Mouse (Mus musculus): ENCODE results near the gene F2rl3. TPM values are rescaled to one million over a fixed set of nuclear protein-coding genes. Genes with fewer than 3 reads are reported as not detected.

The F2rl3 gene
- total and polyA plus RNA-seq, 3 experiments = 0.08 to 0.11 TPM; not detected in 1

GRCm38 (mm10) chr8:72716594-72716993 lies 45.1 kb upstream of the F2rl3 start:
- peak; percentile 48 for DNase-seq (ENCODE audit: low read depth, low spot score)
- Histone ChIP-seq H3K4me3 (ENCODE audit: control insufficient read depth in 1 of 2, insufficient read depth in 1 of 2, low read depth in 2 of 2, low read length in 2 of 2) (no peak overlapping the region), H3K9me3 (replicated peaks; ENCODE audit: insufficient read depth, low read length) (no peaks in the 10 kb centered on the region), H3K9ac (ENCODE audit: control insufficient read depth, low read depth, low read length, poor library complexity, severe bottlenecking) (no peak overlapping the region), H3K4me1 (ENCODE audit: control insufficient read depth in 1 of 2, insufficient read depth in 2 of 2, low read length in 2 of 2) (peaks cover 0 to 9% of the 10 kb centered on the region in 2 experiments; a peak in 2 of 4 replicates), H3K27me3 (ENCODE audit: control insufficient read depth in 1 of 2, insufficient read depth in 2 of 2, low read length in 2 of 2) (no peaks in the 10 kb centered on the region), H3K27ac (ENCODE audit: control insufficient read depth, low read depth, low read length) (no peak overlapping the region), H3K79me2 (ENCODE audit: control insufficient read depth, insufficient read depth, low read length, poor library complexity) (no peaks in the 10 kb centered on the region), H3K36me3 (ENCODE audit: control insufficient read depth in 1 of 2, insufficient read depth in 2 of 2, low read length in 2 of 2) (peaks cover 0 to 2% of the 10 kb centered on the region in 2 experiments; a peak in 2 of 4 replicates)
- peak; percentile 57 for TF ChIP-seq TAL1 (IDR thresholded peaks at IDR 0.05; ENCODE audit: low read length)
- 0 out of 2 replicates have a peak, but pooled peaks have one; percentile 8 for TF ChIP-seq TCF12 (IDR thresholded peaks at IDR 0.05; ENCODE audit: low read depth, low read length)
- no peak for TF ChIP-seq ZKSCAN1 (IDR thresholded peaks at IDR 0.05; ENCODE audit: low read depth, low read length)

DNA sequence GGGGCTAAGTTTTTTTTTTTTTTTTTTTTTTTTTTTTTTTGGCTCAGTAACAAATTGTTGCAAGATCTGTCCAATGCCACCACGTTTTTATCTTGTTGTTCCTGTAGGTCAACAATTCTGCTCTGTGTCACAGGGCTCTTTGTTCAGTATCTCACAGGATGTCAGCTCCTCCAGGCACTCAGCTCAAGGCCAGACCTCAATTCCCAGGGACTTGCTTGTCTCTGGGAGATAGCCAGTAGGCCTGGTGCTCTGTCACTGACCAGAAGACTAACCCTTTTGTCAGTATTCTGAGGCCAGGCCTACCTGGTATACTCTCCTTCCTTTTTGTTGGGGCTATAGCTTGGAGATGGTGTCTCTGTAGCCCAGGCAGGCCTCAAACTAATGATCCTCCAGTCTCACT lies 41.1 kb upstream of the F2rl3 start:
- H3K27ac ChIP-seq (ENCODE audit: control insufficient read depth, low read depth, low read length) = no peak overlapping the region
- no peaks in the 10 kb centered on the region for H3K9me3 ChIP-seq (replicated peaks; ENCODE audit: insufficient read depth, low read length)
- peaks cover 0 to 7% of the 10 kb centered on the region in 2 experiments; a peak in 2 of 4 replicates for H3K36me3 ChIP-seq (ENCODE audit: control insufficient read depth in 1 of 2, insufficient read depth in 2 of 2, low read length in 2 of 2)
- peaks cover 0 to 19% of the 10 kb centered on the region in 2 experiments; a peak in 3 of 4 replicates for H3K4me1 ChIP-seq (ENCODE audit: control insufficient read depth in 1 of 2, insufficient read depth in 2 of 2, low read length in 2 of 2)
- no peaks in the 10 kb centered on the region for H3K27me3 ChIP-seq (ENCODE audit: control insufficient read depth in 1 of 2, insufficient read depth in 2 of 2, low read length in 2 of 2)
- peaks cover 10% of the 10 kb centered on the region for H3K79me2 ChIP-seq (ENCODE audit: control insufficient read depth, insufficient read depth, low read length, poor library complexity)
- TF ChIP-seq MYC (IDR thresholded peaks at IDR 0.05; ENCODE audit: low read depth, low read length) (no peak), RAD21 (IDR thresholded peaks at IDR 0.05; ENCODE audit: low read depth, low read length) (no peak)
- H3K4me3 ChIP-seq (ENCODE audit: control insufficient read depth in 1 of 2, insufficient read depth in 1 of 2, low read depth in 2 of 2, low read length in 2 of 2) = no peak overlapping the region
- no peak overlapping the region for H3K9ac ChIP-seq (ENCODE audit: control insufficient read depth, low read depth, low read length, poor library complexity, severe bottlenecking)
- no peak for DNase-seq (ENCODE audit: low read depth, low spot score)

GRCm38 (mm10) chr8:72722769-72723650 lies 38.7 kb upstream of the F2rl3 start, which contains the start of gene Sin3b:
TSS of gene Sin3b (plus strand) at chr8:72723285.
- Histone ChIP-seq H3K4me1 (ENCODE audit: control insufficient read depth in 1 of 2, insufficient read depth in 2 of 2, low read length in 2 of 2) (peaks cover 0 to 10% of the 10 kb centered on the region in 2 experiments; a peak in 3 of 4 replicates), H3K9me3 (replicated peaks; ENCODE audit: insufficient read depth, low read length) (no peaks in the 10 kb centered on the region), H3K36me3 (ENCODE audit: control insufficient read depth in 1 of 2, insufficient read depth in 2 of 2, low read length in 2 of 2) (peaks cover 5% of the 10 kb centered on the region in 2 experiments), H3K27ac (ENCODE audit: control insufficient read depth, low read depth, low read length) (no peak within 1 kb of the TSS), H3K27me3 (ENCODE audit: control insufficient read depth in 1 of 2, insufficient read depth in 2 of 2, low read length in 2 of 2) (no peaks in the 10 kb centered on the region), H3K4me3 (ENCODE audit: control insufficient read depth in 1 of 2, insufficient read depth in 1 of 2, low read depth in 2 of 2, low read length in 2 of 2) (peak within 1 kb of the TSS; percentile 94 to 99), H3K9ac (ENCODE audit: control insufficient read depth, low read depth, low read length, poor library complexity, severe bottlenecking) (peak within 1 kb of the TSS; percentile 98), H3K79me2 (ENCODE audit: control insufficient read depth, insufficient read depth, low read length, poor library complexity) (peaks cover 10% of the 10 kb centered on the region)
- peak; percentile 94 for DNase-seq (ENCODE audit: low read depth, low spot score)
- TF ChIP-seq TCF12 (IDR thresholded peaks at IDR 0.05; ENCODE audit: low read depth, low read length) (peak; percentile 76), EP300 (IDR thresholded peaks at IDR 0.05; ENCODE audit: low read depth in 1 of 2, low read length in 2 of 2) (no peak), ZMIZ1 (IDR thresholded peaks at IDR 0.05; ENCODE audit: low read depth, low read length) (peak; percentile 96), TAL1 (IDR thresholded peaks at IDR 0.05; ENCODE audit: low read length) (no peak), TBP (IDR thresholded peaks at IDR 0.05; ENCODE audit: low read depth, low read length) (peak; percentile 82), USF1 (IDR thresholded peaks at IDR 0.05; ENCODE audit: low read depth, low read length) (0 out of 2 replicates have a peak, but pooled peaks have one; percentile 8), NRF1 (IDR thresholded peaks at IDR 0.05; ENCODE audit: insufficient read depth, low read depth, low read length, poor library complexity, severe bottlenecking) (peak; percentile 95), MAZ (IDR thresholded peaks at IDR 0.05; ENCODE audit: low read depth, low read length) (peak; percentile 44; the same call in 1 of the 2 replicates), POLR2AphosphoS2 (IDR thresholded peaks at IDR 0.05; ENCODE audit: low read length) (peak; percentile 93), SIN3A (IDR thresholded peaks at IDR 0.05; ENCODE audit: low read length) (peak; percentile 77; the same call in 1 of the 2 replicates), HCFC1 (IDR thresholded peaks at IDR 0.05; ENCODE audit: low read depth, low read length) (peak; percentile 79), MXI1 (IDR thresholded peaks at IDR 0.05; ENCODE audit: low read depth, low read length) (peak; percentile 62), UBTF (IDR thresholded peaks at IDR 0.05; ENCODE audit: borderline replicate concordance, insufficient read depth, low read depth, low read length) (0 out of 2 replicates have a peak, but pooled peaks have one; percentile 47), RCOR1 (IDR thresholded peaks at IDR 0.05; ENCODE audit: low read depth, low read length) (no peak), JUND (IDR thresholded peaks at IDR 0.05; ENCODE audit: low read depth, low read length) (no peak), ELF1 (IDR thresholded peaks at IDR 0.05; ENCODE audit: low read depth, low read length) (0 out of 2 replicates have a peak, but pooled peaks have one; percentile 26), MAFK (IDR thresholded peaks at IDR 0.05; ENCODE audit: borderline replicate concordance, low read depth, low read length) (no peak), POLR2A (IDR thresholded peaks at IDR 0.05; ENCODE audit: control insufficient read depth in 1 of 2, insufficient read depth in 1 of 2, low read depth in 1 of 2, low read length in 2 of 2, poor library complexity in 1 of 2) (peak; percentile 91 to 94), MAX (IDR thresholded peaks at IDR 0.05; ENCODE audit: low read length) (0 out of 2 replicates have a peak, but pooled peaks have one; percentile 41), ETS1 (IDR thresholded peaks at IDR 0.05; ENCODE audit: low read depth, low read length) (peak; percentile 22; the same call in 1 of the 2 replicates)

All from MEL (cell line).